Mouse (Mus musculus): Measurements from ENCODE around the gene Smarcd2.

- TF ChIP-seq E2F4 (IDR thresholded peaks at IDR 0.05; ENCODE audit: insufficient read depth) (no peak), USF1 (IDR thresholded peaks at IDR 0.05; ENCODE audit: low read depth) (no peak), POLR2A (IDR thresholded peaks at IDR 0.05; ENCODE audit: insufficient read length, low read depth) (no peak), CEBPB (IDR thresholded peaks at IDR 0.05; ENCODE audit: insufficient read depth, poor library complexity, severe bottlenecking) (no peak), MYOD1 (IDR thresholded peaks at IDR 0.05; ENCODE audit: control insufficient read depth in 1 of 3, insufficient read length in 2 of 3, low read depth in 2 of 3) (no peak), MYOG (IDR thresholded peaks at IDR 0.05; ENCODE audit: control insufficient read depth in 1 of 3, insufficient read depth in 1 of 3, insufficient read length in 2 of 3, low read depth in 2 of 3) (no peak), MAX (IDR thresholded peaks at IDR 0.05; ENCODE audit: low read depth) (no peak), POLR2AphosphoS2 (IDR thresholded peaks at IDR 0.05; ENCODE audit: insufficient read length, low read depth) (no peak), REST (IDR thresholded peaks at IDR 0.05; ENCODE audit: insufficient read depth, insufficient read length) (no peak), TCF12 (IDR thresholded peaks at IDR 0.05; ENCODE audit: insufficient read depth, poor library complexity, severe bottlenecking) (no peak), TCF3 (IDR thresholded peaks at IDR 0.05; ENCODE audit: insufficient read length, low read depth) (no peak), SRF (IDR thresholded peaks at IDR 0.05; ENCODE audit: control insufficient read depth, insufficient read length, low read depth) (no peak)
Observed at GRCm38 (mm10) chr11:106260826-106261450, 11.8 kb downstream of the Smarcd2 start.
